Mouse (Mus musculus) stomach, postnatal 0 days (tissue): ENCODE data around the gene Calml4. TPM values are rescaled to one million over a fixed set of nuclear protein-coding genes. Genes with fewer than 3 reads are reported as not detected.
"Not testable (repeated sequence)": the region's sequence is repeated elsewhere in the genome, so short reads cannot be mapped to it uniquely, and the experiment has no call there.

Experiments used
- ATAC-seq: fragments of 200-750 bp; cut with Nextera tagmentation; 2 replicates; pipeline ENCODE4 v1.8.0; 2017; ENCODE audit not compliant: low FRiP score, low TSS enrichment
- DNase-seq: peaks from one replicate; pipeline ENCODE4 v3.0.0-alpha.2; 2016; ENCODE audit warnings: low spot score
- H3K27ac ChIP-seq: fragments of 300-500 bp; sonication (generic); replicated peaks from 2 replicates; pipeline ENCODE4 v1.5.1; 2014; ENCODE audit warnings: mild to moderate bottlenecking, control low read depth
- H3K27me3 ChIP-seq: fragments of 300-500 bp; sonication (generic); 2 replicates; pipeline ENCODE4 v1.6.1; 2014; ENCODE audit warnings: low read length; ENCODE audit not compliant: control insufficient read depth, insufficient read depth
- H3K36me3 ChIP-seq: fragments of 300-500 bp; sonication (generic); 2 replicates; pipeline ENCODE4 v1.6.1; 2014; ENCODE audit warnings: low read length, mixed read lengths; ENCODE audit not compliant: control insufficient read depth, insufficient read depth
- H3K4me1 ChIP-seq: fragments of 300-500 bp; sonication (generic); replicated peaks from 2 replicates; pipeline ENCODE4 v1.6.1; 2014; ENCODE audit warnings: antibody characterized with exemption; ENCODE audit not compliant: control insufficient read depth, insufficient read depth
- H3K4me2 ChIP-seq: fragments of 300-500 bp; sonication (generic); replicated peaks from 2 replicates; pipeline ENCODE4 v1.6.1; 2014; ENCODE audit warnings: low read depth, mild to moderate bottlenecking, control low read depth, moderate library complexity
- H3K4me3 ChIP-seq: fragments of 300-500 bp; sonication (generic); 2 replicates; pipeline ENCODE4 v1.5.1; 2014; ENCODE audit warnings: low read depth, low read length, control low read depth
- H3K9ac ChIP-seq: fragments of 300-500 bp; sonication (generic); 2 replicates; pipeline ENCODE4 v1.6.1; 2014; ENCODE audit warnings: mild to moderate bottlenecking, low read length, control low read depth, mixed read lengths
- H3K9me3 ChIP-seq: fragments of 300-500 bp; sonication (generic); 2 replicates; pipeline ENCODE4 v1.6.1; 2016; ENCODE audit warnings: low read length; ENCODE audit not compliant: control insufficient read depth
- CTCF ChIP-seq: IDR thresholded peaks from 2 replicates; pipeline ENCODE4 v1.5.1; 2016; ENCODE audit warnings: antibody characterized with exemption, low read depth, mild to moderate bottlenecking, moderate library complexity
- EP300 ChIP-seq: optimal IDR thresholded peaks from 2 replicates; pipeline ENCODE3; 2016; ENCODE audit warnings: antibody characterized with exemption
- WGBS: fragments of 180-500 bp; shearing (Covaris S2); extraction: QIAGEN DNeasy Blood & Tissue Kit; methylation state at CpG from one replicate; pipeline ENCODE4 v1.1.7; 2014; 5-methylcytosine and 5-hydroxymethylcytosine counted together
- polyA plus RNA-seq: library from polyadenylated mRNA; unstranded; fragments of >200 nt; fragmentation: Nextera tagmentation; extraction: Ambion mirVana; gene quantifications from 2 replicates; pipeline ENCODE4 v1.2.1, GENCODE M21; 2015

Gene Calml4
- polyA plus RNA-seq, 1 experiment from 2014 or later, result 21.6 TPM

DNA sequence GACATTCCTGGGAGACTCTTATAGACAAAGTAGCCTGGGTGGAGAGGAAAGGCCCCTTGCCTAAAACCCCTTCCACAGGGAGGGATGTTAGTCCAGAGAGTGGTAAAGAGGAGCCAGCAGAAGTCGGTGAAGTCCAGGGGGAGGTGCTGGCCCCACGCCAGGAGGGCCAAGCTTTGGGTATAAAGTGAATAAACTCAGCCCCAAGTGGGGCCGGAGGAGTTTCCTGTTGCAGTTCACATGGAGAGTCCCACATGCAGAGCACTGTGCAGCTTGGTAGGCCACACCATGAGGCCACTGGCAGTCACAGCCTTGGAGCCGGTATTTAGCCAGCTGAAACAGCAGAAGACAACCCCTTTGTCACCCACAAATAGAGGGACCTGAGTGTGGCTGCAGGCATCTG lies 3.4 kb upstream of the Calml4 start:
- Histone ChIP-seq H3K4me2 (no peak overlapping the region), H3K9me3 (no peaks in the 10 kb centered on the region), H3K4me3 (no peak overlapping the region), H3K27ac (no peak overlapping the region), H3K9ac (no peak overlapping the region), H3K27me3 (no peaks in the 10 kb centered on the region), H3K36me3 (peaks cover 13% of the 10 kb centered on the region), H3K4me1 (peaks cover 14% of the 10 kb centered on the region)
- DNase-seq (no peak), ATAC-seq (no peak)
- TF ChIP-seq CTCF (no peak), EP300 (no peak)
- WGBS, result 33% methylated on average over 4 of the region's 4 CpGs

DNA sequence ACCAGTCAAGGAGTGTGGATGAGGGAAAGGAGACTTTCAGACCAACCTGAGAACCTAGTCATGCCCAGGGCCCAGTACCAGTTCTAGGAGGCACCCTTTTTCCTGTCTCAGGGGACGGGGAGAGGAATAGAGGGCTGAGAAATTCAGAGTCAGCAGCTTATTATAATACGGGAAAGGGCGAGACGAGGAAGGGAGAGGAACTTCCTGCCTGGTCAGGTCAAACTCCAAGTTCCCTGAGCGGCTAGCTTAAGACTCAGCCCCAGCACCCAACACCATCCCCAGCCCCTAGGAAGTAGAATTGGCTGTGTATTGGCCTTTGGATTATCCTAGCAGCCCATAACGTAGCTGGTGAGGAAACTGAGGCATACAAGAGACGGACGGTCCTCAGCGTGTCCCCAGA lies 664 bp upstream of the Calml4 start:
- no peaks in the 10 kb centered on the region for H3K27me3 ChIP-seq
- H3K9ac ChIP-seq, result 0 out of 2 replicates have a peak overlapping the region, but pooled peaks have one; percentile 38
- H3K4me1 ChIP-seq, result peaks cover 16% of the 10 kb centered on the region
- no peak overlapping the region; the same call in 1 of the 2 replicates for H3K4me3 ChIP-seq
- H3K4me2 ChIP-seq, result peak overlapping the region; percentile 52
- H3K9me3 ChIP-seq, result no peaks in the 10 kb centered on the region
- DNase-seq (peak; percentile 42), ATAC-seq (peak; percentile 73)
- TF ChIP-seq EP300, result no peak
- no peak for TF ChIP-seq CTCF
- H3K36me3 ChIP-seq, result no peaks in the 10 kb centered on the region
- peak overlapping the region; percentile 85 for H3K27ac ChIP-seq
- 43% methylated on average over 9 of the region's 9 CpGs for WGBS

DNA sequence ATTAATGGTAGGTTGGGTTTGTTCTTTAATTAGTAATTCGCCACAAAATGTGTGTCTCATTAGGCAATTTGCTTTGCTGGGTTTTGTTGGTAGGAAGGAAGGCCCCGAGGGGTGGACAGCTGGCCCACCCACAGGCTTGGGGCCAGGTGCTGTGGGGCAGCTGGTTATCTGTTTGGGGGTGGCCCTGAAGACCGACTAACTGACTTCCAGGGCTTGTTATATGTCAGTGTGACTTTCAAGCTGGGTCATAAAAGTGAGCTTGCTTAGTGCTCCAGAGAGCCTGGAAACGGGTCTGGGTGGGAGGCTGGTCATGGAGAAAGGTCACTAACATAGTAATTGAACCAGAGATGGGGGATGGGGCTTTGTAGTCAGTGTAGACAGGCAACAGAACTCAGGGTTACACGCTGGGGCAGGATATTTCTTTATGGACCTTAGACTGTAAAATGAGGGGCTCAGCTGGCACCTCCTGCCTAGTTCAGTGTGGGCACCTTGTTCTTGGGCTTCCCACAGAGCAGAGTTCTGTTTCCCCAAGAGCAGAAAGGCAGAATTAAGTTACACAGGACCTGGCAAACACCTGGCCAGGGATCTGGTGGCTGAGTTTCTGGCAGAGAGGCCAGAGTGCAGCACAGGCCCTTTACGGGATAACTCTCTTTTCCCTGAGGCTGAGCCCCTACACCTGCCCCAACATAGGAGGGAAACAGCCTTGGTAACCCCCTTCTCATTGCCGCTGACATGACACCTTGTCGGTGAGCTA lies 563 bp downstream of the Calml4 start:
- H3K36me3 ChIP-seq, result no peaks in the 10 kb centered on the region
- H3K9ac ChIP-seq, result peak overlapping the region; percentile 43
- peak overlapping the region; percentile 52 for H3K4me2 ChIP-seq
- no peaks in the 10 kb centered on the region for H3K9me3 ChIP-seq
- peaks cover 16% of the 10 kb centered on the region for H3K4me1 ChIP-seq
- DNase-seq (no peak), ATAC-seq (no peak)
- TF ChIP-seq EP300 (no peak), CTCF (no peak)
- 52% methylated on average over 8 of the region's 8 CpGs for WGBS
- H3K27ac ChIP-seq, result peak overlapping the region; percentile 85
- no peaks in the 10 kb centered on the region for H3K27me3 ChIP-seq
- peak overlapping the region; percentile 29 for H3K4me3 ChIP-seq

DNA sequence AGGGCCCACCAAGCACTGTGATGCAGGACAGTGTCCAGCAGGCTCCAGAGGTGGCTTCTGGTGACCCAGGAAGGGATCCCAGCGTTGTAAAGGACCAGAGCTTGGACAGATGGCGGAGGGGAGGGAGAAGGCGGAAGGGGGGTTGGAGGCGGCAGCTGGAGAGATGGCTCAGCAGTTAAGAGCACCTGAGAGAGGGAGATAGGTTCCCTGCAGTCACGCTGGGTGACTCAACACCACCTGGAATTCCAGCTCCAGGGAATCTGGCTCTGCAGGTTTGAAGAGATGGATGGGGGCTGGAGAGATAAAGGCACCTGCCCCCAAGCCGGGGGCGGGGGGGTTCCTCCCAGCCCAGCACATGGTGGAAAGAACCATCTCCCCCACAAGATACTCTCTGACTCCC lies 2.2 kb downstream of the Calml4 start:
- ATAC-seq, result not testable (repeated sequence)
- WGBS, result 41% methylated on average over 7 of the region's 7 CpGs

DNA sequence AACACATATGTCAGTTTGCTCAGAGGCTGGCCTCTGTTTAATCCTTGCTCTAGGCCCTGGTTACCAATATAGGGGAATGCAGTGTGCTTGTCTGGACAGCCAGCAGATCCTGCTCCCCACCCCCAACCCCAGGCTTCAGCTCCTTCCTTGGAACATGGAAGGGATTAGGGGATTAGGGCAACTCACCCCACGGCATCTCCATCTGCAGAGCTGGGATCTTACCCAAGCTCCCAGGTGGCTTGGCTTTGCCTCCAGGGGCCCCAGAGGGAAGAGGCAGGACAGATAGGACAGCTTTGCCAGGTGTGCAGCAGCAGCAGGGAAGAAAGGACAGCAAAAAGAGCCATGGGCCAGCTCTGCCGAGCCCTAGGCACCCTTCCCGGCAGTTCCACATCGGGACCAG lies 3.0 kb downstream of the Calml4 start:
- peaks cover 16% of the 10 kb centered on the region for H3K4me1 ChIP-seq
- WGBS, result 49% methylated on average over 4 of the region's 4 CpGs

More for the DNA sequence above, 2.2 kb downstream of the Calml4 start:
- H3K4me2 ChIP-seq, H3K27me3 ChIP-seq, H3K4me3 ChIP-seq, H3K27ac ChIP-seq, DNase-seq, H3K36me3 ChIP-seq, H3K9ac ChIP-seq, H3K9me3 ChIP-seq: not testable (repeated sequence)
- peaks cover 16% of the 10 kb centered on the region for H3K4me1 ChIP-seq

DNA sequence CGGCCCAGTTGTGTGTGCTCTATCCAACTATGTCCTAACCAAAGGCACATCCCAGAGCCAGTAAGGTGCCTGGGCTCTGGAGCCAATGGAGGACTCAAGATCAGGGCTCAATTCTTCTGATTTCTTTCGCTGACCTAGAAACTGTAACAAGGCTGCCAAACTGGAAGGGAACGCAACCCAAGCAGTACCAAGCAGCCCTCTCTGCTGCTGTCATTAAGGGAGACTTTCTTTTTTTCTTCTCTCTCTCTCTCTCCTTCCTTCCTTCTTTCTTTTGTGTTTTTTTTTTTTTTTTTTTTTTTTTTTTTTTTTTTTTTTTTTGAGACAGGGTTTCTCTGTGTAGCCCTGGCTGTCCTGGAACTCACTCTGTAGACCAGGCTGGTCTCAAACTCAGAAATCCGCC lies 11.4 kb downstream of the Calml4 start:
- not testable (repeated sequence) for H3K4me3 ChIP-seq, DNase-seq
- WGBS, result 86% methylated on average over 4 of the region's 4 CpGs

More for the DNA sequence above, 3.0 kb downstream of the Calml4 start:
- TF ChIP-seq CTCF (no peak), EP300 (no peak)
- H3K27me3 ChIP-seq, result no peaks in the 10 kb centered on the region
- DNase-seq (no peak), ATAC-seq (no peak)
- no peaks in the 10 kb centered on the region for H3K9me3 ChIP-seq
- H3K9ac ChIP-seq, result no peak overlapping the region
- no peak overlapping the region for H3K4me3 ChIP-seq
- H3K36me3 ChIP-seq, result no peaks in the 10 kb centered on the region
- H3K4me2 ChIP-seq, result no peak overlapping the region
- H3K27ac ChIP-seq, result no peak overlapping the region

More for the DNA sequence above, 11.4 kb downstream of the Calml4 start:
- H3K9ac ChIP-seq, H3K4me1 ChIP-seq, H3K36me3 ChIP-seq, H3K27me3 ChIP-seq, ATAC-seq, H3K9me3 ChIP-seq, H3K27ac ChIP-seq, H3K4me2 ChIP-seq: not testable (repeated sequence)
